Mouse (Mus musculus) spleen, postnatal 14 days (tissue): ENCODE data around the gene Rapgef5.
"Not testable (repeated sequence)": the region's sequence is repeated elsewhere in the genome, so short reads cannot be mapped to it uniquely, and the experiment has no call there.

Source experiments
- DNase-seq, 2 experiments: peaks; one replicate each; pipeline ENCODE4 v3.0.0; 2021 to 2022; ENCODE audit warnings: low spot score in 2 of 2

Gene Rapgef5

DNA sequence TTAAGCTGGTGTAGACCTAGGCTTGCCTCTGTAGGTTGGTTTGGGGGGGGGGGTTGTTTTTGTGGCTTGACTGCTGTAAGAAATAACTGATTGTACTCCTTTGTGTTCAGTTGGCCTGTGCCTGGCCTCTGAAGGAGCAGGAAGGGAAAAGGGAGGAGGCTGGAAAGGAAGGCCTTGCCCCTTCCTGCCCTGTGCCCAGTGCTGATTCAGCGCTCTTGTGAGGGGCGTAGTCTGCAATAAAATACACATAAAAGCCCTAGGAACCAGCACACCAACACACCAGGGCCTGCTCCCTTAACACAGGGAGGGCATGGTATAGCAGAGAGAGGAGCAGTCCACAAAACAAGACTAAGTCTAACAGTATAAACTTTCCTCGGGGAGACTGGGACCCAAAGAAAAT lies 247.0 kb downstream of the Rapgef5 start:
- DNase-seq: no peak

GRCm38 (mm10) chr12:117764839-117765238 lies 248.6 kb downstream of the Rapgef5 start:
- DNase-seq: peak; percentile 16 to 53

DNA sequence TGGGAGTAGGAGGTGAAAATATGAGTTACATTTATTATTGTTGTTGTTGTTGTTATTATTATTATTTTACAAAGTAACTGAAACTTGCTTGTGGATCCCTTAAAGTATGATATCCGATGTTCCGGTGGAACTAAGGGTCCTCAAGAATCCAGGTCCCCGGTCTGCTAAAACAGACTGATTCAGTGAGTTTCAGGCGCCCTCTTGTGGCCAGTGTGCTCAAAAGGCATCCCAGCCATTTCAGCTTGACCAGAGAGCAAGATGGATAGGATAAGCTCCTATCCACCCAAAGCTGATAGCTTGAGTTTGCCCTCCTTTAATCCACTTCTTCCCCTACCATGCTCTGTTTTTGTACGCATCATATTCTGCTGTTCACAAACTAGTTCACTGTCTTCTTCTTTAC lies 252.8 kb downstream of the Rapgef5 start:
- DNase-seq: peak; percentile 20 to 55

DNA sequence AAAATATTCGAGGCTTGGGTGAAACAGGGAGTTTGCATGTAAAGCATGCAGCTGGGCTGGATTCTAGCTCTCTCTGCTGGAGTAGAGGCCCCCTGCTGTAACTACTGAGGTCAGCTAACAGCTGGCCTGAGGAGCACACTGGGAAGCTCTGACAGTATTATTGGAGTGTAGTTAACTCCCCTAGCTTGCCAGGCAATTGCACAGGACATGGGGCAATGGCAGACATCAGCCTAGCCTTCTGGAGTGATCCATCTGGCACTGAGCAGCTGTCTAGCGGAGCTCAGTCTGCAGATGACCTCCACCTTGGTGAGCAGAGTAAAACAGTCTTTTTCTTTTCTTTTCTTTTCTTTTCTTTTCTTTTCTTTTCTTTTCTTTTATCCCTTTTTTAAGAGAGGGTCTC lies 253.9 kb downstream of the Rapgef5 start:
- DNase-seq: no peak

- no peak for DNase-seq
Observed at GRCm38 (mm10) chr12:117771156-117771555, 254.9 kb downstream of the Rapgef5 start.

GRCm38 (mm10) chr12:117772638-117773037 lies 256.4 kb downstream of the Rapgef5 start:
- DNase-seq: peak; percentile 10 to 28

DNA sequence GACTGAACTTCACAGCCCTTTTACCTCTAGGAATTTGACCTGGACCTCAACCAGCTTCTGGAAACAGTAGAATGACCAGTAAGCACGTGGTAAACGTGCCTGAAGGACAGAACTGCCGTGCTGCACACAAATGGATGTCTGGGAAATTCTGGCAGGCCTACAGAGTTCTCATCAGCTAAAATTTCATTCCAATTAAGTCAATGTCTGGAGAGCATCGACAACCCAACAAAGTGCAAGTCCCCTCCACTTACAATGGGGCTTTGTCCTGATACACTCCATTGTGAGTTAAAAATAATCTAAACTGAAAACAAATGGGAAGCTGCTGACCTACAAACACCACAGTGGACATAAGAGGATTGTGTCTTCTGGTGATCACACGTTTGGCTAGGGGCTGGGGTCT lies 260.6 kb downstream of the Rapgef5 start:
- no peak for DNase-seq

DNA sequence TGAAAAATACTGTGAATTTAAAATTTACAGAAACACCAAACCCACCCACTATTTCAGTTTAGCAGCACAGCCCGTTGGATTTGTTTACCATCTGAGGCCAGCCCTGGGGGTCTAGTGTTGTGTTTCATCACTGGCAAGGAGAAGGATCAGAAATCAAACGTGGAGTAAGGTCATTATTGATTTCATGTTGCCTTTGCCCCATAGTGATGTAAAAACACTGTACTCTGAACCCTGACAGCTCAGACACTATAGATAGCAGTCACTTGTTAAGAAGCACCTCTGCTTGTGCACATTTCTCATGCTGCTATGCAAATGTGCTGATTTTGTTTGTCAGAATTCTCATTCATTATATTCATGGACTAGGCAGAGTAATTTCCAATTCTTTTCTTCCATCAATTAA lies 265.1 kb downstream of the Rapgef5 start:
- DNase-seq: no peak

GRCm38 (mm10) chr12:117783426-117783825 lies 267.1 kb downstream of the Rapgef5 start:
- DNase-seq: no peak

GRCm38 (mm10) chr12:117786621-117787020 lies 270.3 kb downstream of the Rapgef5 start:
- no peak for DNase-seq

DNA sequence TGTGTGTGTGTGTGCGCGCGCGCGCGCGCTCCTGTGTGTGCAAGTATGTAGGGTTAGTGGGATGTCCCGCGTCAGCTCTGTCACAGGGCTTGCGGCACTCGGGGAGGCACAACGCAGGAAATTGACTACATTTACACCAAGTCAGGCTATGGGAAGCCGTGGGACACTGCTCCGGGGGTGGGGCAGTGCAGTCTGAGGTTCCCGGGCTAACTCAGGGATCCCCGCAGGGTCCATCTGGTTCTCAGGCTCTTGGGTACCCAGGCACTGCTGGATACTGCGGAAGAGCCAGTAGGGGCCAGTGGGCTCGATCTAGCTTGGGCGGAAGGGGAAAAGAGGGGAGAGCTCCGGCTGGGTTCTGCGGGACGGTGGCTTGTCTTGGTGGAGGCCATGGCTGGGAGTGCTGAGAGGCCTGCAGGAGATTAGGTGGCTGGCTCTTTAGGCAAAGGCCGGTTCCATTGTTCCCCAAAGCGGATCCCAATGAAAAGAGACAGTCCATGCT lies 272.3 kb downstream of the Rapgef5 start:
- no peak for DNase-seq

GRCm38 (mm10) chr12:117789017-117789416 lies 272.7 kb downstream of the Rapgef5 start:
- no peak for DNase-seq

DNA sequence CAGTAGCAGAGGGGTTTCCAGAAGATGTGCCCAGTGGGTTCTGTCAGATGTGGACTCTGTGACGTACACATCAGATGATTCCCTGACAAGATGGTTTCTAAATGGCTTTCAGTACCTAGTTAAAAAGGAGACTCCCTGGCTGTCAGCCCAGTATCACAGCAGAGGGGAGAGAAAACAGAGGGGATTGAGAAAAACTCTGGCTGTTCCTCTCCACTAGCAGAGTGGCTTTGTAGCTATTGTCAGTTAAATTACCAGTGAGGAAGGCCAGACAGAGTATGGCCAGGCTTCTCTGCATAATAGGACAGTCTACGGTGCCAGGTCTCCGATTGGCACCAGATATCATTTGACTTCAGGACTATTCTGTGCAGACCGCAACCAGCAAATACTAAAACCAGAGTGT lies 279.0 kb downstream of the Rapgef5 start:
- DNase-seq: no peak

- DNase-seq: not testable (repeated sequence)
Observed at GRCm38 (mm10) chr12:117803989-117804388, 287.7 kb downstream of the Rapgef5 start, which contains the start of gene Cdca7l. TSS of gene Cdca7l (plus strand) at chr12:117804289.

DNA sequence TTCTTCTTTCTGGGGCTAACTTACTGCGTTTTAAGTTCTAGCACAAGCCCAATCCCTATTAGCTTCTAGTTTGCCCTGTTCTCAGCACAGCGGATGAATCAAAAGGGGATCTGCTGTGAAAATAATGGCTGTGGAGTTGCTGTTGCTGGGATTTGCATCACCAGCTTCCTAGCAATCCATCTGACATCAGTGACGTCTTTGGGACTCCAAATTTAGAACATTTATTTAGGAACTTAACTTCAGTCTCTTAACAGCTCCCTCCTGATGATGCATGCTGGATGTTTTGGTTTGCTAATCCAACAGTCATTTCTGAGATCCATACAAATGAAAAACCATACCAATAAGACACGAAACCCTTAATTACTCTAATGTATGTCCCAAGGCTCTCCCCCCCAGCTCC lies 289.3 kb downstream of the Rapgef5 start:
- no peak for DNase-seq

- DNase-seq: no peak
Observed at GRCm38 (mm10) chr12:117806007-117806451, 289.8 kb downstream of the Rapgef5 start.

GRCm38 (mm10) chr12:117806470-117806869 lies 290.2 kb downstream of the Rapgef5 start:
- DNase-seq: no peak

DNA sequence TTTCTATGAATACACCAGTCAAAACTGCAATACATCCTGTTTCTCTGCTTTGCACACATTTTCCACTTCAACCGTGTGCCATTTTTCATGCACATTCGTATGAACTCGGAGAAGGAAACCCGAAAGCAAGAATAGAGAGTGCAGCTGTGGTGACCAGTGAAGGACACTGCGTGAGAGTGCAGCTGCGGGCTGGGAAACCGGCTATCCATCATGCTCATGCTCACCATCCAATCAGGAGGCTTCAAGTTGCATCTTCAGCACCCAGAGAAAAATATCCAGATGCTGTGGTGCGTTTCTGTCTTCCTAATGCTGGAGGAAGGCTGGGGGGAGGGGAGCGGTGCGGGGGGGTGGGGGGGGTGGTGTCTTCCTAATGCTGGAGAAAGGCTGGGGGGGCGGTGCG lies 291.4 kb downstream of the Rapgef5 start:
- DNase-seq: no peak

DNA sequence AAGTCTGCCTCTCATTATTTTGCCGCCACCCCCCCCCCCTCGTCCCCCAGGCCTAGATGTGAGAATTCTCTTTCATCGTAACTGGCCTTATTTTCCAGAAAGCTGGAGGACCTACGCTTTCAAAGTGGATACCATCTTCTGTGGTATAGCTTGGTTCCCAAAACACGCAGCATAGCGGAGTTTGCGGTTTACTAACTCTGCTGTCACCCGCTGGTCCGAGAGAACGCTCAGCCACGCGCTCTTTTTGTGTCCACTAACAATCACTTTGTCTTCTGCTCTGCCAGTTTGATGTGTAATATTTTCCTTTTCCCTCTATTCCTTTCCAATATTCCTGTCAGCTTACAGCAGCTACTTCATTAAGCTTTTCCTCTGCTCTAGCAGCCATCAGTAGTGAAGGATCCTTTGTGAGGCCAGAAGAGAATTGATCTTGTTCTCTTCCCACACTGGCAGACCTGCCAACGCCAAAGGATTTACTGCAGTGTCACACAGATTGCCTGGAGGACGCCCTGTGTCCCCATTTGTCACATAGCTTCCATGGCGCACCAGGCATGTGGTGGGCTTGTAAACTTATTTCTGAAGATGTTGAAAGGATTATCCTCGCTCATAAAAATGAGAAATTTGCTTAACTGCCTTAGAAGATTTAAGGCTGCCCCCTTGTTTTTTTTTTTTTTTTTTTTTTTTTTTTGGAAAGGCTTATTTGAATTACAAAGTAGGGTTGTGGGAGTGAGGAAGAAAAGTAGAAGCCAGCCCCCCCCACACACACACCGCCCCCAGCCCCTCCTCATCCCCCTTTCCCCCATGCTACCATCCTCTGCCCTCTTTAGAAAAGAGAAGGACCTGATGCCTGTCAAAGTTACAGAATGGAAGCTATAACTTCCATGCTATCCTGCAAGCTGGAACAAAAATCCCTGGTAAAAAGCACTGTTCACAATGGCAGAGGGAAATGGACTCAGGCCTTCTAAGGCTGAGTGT lies 292.4 kb downstream of the Rapgef5 start:
- no peak for DNase-seq
